23 mouse cellular contexts compared by ENCODE assay signal in the genomic region with DNA sequence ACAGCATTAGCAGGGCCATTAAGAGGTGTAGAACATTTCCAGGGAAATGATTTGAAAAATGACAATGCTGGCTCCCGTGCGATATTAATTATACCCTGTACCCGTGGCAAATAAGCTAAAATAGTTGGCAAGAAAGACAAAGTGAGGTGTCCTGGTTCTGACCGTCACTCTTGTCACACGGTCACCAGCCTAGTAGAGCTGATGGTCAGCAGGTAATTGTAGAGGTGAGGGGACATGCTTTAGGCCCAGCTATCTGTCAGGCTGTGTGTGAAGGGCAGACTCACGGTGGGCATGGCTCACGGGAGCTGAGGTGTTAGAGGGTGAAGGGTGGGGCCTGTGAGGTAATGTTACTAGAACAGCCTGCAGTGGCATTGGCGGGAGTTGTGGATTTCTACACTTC.
"Had no signal": no experiment of that assay in that cellular context is flagged by ENCODE, and none has a peak within 500 bp of the region (broad histone marks: within the 10 kb centered on the region; RNA-seq: fewer than 3 reads in every experiment).

No protein-coding gene starts in this region.

- H3K27ac ChIP-seq: liver, embryonic 12.5 days; liver, embryonic 15.5 days; lung, embryonic 15.5 days; midbrain, embryonic 10.5 days; midbrain, embryonic 13.5 days; stomach, embryonic 15.5 days had no signal

- DNase-seq: kidney, adult 11 months; kidney, adult 9 months; kidney, postnatal 10 days; kidney, postnatal 4 days; liver; lung, adult 18-20 months; lung, postnatal 10 days; lung, postnatal 36 days; right cerebral cortex, adult 18-20 months; right cerebral cortex, postnatal 14 days; right cerebral cortex, postnatal 4 days; thymus, adult 18-20 months; thymus, postnatal 36 days had no signal

- ATAC-seq: inflammation-experienced regulatory T-cells, adult 6 months; liver, embryonic 12.5 days; midbrain, embryonic 13.5 days; midbrain, embryonic 16.5 days had no signal

- H3K4me3 ChIP-seq: liver, embryonic 12.5 days; liver, embryonic 15.5 days; lung, embryonic 15.5 days; megakaryocyte, embryonic 14.5 days; midbrain, embryonic 10.5 days; midbrain, embryonic 13.5 days; myocyte; stomach, embryonic 15.5 days had no signal

- H3K27me3 ChIP-seq: liver, embryonic 12.5 days; liver, embryonic 15.5 days; megakaryocyte, embryonic 14.5 days; stomach, embryonic 15.5 days had no signal

- H3K4me2 ChIP-seq: liver, embryonic 12.5 days; liver, embryonic 15.5 days; lung, embryonic 15.5 days; midbrain, embryonic 13.5 days; stomach, embryonic 15.5 days had no signal

- H3K9ac ChIP-seq: liver, embryonic 12.5 days; liver, embryonic 15.5 days; lung, embryonic 15.5 days; midbrain, embryonic 13.5 days; stomach, embryonic 15.5 days had no signal

- H3K36me3 ChIP-seq: liver, embryonic 12.5 days; liver, embryonic 15.5 days; lung, embryonic 15.5 days; midbrain, embryonic 10.5 days; midbrain, embryonic 13.5 days; stomach, embryonic 15.5 days had no signal

- H3K9me3 ChIP-seq: liver, embryonic 12.5 days; liver, embryonic 15.5 days; lung, embryonic 15.5 days; megakaryocyte, embryonic 14.5 days; midbrain, embryonic 10.5 days; midbrain, embryonic 13.5 days; stomach, embryonic 15.5 days had no signal

- H3K4me1 ChIP-seq: liver, embryonic 15.5 days had no signal
